Mouse (Mus musculus) stomach, postnatal 0 days (tissue): ENCODE data around the gene Ripk1.

Experiments
- CTCF ChIP-seq: IDR thresholded peaks from 2 replicates; pipeline ENCODE4 v1.5.1; 2016; ENCODE audit warnings: antibody characterized with exemption, low read depth, mild to moderate bottlenecking, moderate library complexity
- EP300 ChIP-seq: optimal IDR thresholded peaks from 2 replicates; pipeline ENCODE3; 2016; ENCODE audit warnings: antibody characterized with exemption

- TF ChIP-seq CTCF (no peak), EP300 (no peak)
These were observed 45.4 kb downstream of the Ripk1 start for GRCm38 (mm10) chr13:34047526-34047925.
